Mouse (Mus musculus) cortical plate, adult 2 months (tissue): ENCODE measurements around the gene Ddx55.

Experiments
- CTCF ChIP-seq: fragments of 200-500 bp; IDR thresholded peaks from 2 replicates; pipeline ENCODE4 v1.5.1; 2011; ENCODE audit warnings: mild to moderate bottlenecking, control low read depth, low read length; ENCODE audit not compliant: insufficient read depth; ENCODE audit errors: extremely low read depth
- POLR2A ChIP-seq: fragments of 200-500 bp; IDR thresholded peaks from 2 replicates; pipeline ENCODE4 v1.6.1; 2011; ENCODE audit warnings: mild to moderate bottlenecking, low read length, control low read depth; ENCODE audit not compliant: insufficient read depth; ENCODE audit errors: extremely low read depth

DNA sequence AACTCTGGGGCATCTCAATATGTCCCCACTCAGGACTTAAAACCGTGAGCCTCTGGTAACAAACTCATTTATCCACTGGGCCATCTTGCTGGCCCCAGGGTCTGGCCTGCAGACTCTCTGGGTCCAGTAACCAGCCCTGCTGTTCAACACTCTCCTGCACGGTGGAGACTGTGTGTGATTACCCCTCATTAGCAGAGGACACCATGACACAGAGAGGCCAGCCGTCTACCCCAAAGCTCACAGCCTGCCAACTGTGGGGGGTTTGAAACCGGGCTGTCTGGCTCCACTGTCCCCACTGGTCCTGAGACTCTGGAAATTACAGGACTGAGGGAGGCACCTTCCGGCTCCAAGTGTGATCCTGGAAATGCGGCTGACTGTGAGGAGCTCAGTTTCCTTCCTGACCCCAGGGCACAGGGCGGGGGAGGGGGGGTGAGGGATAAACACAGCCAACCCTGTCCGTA lies 23.4 kb upstream of the Ddx55 start:
- TF ChIP-seq POLR2A, result no peak
- no peak for TF ChIP-seq CTCF
